In the genomic region with DNA sequence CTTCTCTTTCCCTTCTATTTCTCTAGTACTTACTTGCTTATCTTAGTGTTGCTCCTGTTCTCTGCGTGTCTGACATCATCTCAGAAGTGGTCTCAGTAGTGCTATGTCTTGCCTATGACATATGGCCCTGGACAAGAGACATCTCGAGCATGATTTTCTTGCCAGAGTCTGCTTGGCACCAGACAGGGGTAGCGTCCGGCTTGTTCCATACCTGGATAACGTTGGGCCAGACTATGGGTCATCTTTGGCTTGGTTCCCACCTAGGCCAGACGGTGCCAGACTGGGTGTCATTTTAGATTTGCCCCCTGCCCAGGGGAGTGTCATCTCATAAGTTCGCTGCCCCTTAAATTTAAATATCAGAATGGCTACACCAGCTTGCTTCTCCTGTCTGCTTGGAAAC, we compare ENCODE assay signal across 15 mouse cellular contexts.
DNase-seq lines count a peak whose midpoint lies in the region; ATAC-seq lines count a peak whose summit lies in the region.
"Had no signal": no experiment of that assay in that cellular context is flagged by ENCODE, and none has a peak within 500 bp of the region (broad histone marks: within the 10 kb centered on the region; RNA-seq: fewer than 3 reads in every experiment).

No protein-coding gene starts in this region.

- ATAC-seq in cerebellum, adult (ENCODE audit: insufficient number of reproducible peaks, low FRiP score, low TSS enrichment) = peak; percentile 83; the same call in 1 of the 2 replicates
- ATAC-seq: forebrain, embryonic 15.5 days; hindbrain, embryonic 16.5 days had no signal

- peak; percentile 30 for DNase-seq in cerebellum, adult 11-12 months
- peak; percentile 34 for DNase-seq in cerebellum, adult 9-10 months
- DNase-seq in cerebellum, postnatal 25 days = peak; percentile 73 to 79
- DNase-seq in layer of hippocampus, adult 11-12 months (ENCODE audit: low spot score) = no peak
- DNase-seq in spleen, postnatal 14 days (ENCODE audit: low spot score in 2 of 2) = no peak
- DNase-seq in thymus, postnatal 25 days = no peak
- DNase-seq: adrenal gland, adult 2 months; adrenal gland, postnatal 25 days; embryo, embryonic 11 days; gastrocnemius, postnatal 10 days; heart, adult 18-20 months; kidney, adult 11 months had no signal

Comparison
In these comparisons a context has a peak if more than half of its experiments do, and no peak if none do; other contexts are left out.
1. DNase-seq: peak in cerebellum, adult 11-12 months (single experiment), cerebellum, adult 9-10 months (single experiment) and cerebellum, postnatal 25 days (2 of 2); none in layer of hippocampus, adult 11-12 months (single experiment), spleen, postnatal 14 days (0 of 2) and thymus, postnatal 25 days (single experiment).